Mouse (Mus musculus): ENCODE results near the gene A3galt2. TPM values are rescaled to one million over a fixed set of nuclear protein-coding genes. Genes with fewer than 3 reads are reported as not detected.

Gene A3galt2
- total RNA-seq, 1 experiment from 2014 or later: 0.09 TPM

Other genes with a start within 250 kb of the A3galt2 start
- 2.6 and 3.2 TPM in 2 replicates for gene Zscan20, start 145.3 kb upstream of the A3galt2 start, total RNA-seq (2017)
- gene Tlr12, start 136.7 kb upstream of the A3galt2 start, total RNA-seq (2017): 0.44 and 1.1 TPM in 2 replicates
- gene Phc2, start 100.7 kb upstream of the A3galt2 start, total RNA-seq (2017): 21.2 and 23.0 TPM in 2 replicates
- gene Zfp362, start 50.7 kb downstream of the A3galt2 start, total RNA-seq (2017): 8.1 and 14.6 TPM in 2 replicates
- 0.37 and 0.39 TPM in 2 replicates for gene Trim62, start 128.2 kb downstream of the A3galt2 start, total RNA-seq (2017)
- 1.1 and 1.6 TPM in 2 replicates for gene Azin2, start 207.1 kb downstream of the A3galt2 start, total RNA-seq (2017)
- 148 and 164 TPM in 2 replicates for gene Ak2, start 236.6 kb downstream of the A3galt2 start, total RNA-seq (2017)